Mouse (Mus musculus): ENCODE results near the gene Cfap70. TPM values are rescaled to one million over a fixed set of nuclear protein-coding genes. Genes with fewer than 3 reads are reported as not detected.

The Cfap70 gene
- not detected in 2 replicates for polyA plus RNA-seq (2012)

GRCm38 (mm10) chr14:20451765-20452331, at the start of gene Cfap70:
TSS of gene Cfap70 (minus strand) at chr14:20452226.

GRCm38 (mm10) chr14:20496603-20497002, 44.6 kb upstream of the Cfap70 start, which contains the start of gene Mss51:
TSS of gene Mss51 (minus strand) at chr14:20496901.

DNA sequence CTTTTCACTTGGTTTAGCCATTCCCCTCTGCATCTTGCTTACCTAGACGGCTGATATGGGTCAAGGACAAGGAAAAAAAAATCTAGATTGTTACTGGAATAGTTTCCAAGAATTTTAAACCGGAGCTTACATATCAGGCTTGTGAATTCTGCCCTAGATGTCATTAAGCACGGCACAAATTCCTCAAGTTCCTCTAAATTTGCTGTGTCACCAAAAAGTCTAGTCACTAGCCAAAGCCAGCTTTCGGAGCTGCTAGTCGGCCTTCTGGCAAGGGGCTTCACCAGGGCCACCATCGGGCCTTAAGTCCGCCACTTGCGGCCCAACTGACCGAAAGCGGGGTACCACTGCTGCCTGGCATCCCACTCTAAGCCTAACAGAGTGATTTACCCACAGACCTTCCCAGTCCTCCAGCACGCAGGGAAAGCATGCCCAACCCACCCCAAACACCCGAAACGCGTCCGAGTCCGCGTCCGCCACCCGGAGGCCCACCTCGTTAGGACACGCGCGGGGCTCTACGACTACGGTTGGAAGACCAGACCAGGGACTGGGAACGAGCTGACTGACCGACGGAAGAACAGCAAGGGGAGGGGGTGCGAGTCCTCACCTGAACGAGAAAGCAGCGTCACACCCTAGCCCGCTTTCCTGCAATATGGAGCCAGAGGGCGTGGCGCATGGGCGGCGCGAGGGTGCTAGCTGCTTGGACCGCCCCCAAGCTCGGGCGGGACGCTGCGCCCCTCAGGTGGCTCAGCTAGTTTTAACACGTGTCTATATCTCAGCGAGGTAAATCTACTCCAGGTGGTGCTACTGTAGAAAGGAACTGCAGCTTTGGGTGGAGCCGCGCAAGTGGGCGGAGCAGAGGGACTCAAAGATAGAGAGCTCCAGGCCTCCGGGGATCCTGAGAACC, 27.5 kb upstream of the Cfap70 start, which contains the start of gene Anxa7:
Gene Anxa7 (minus strand): TSS at position 843 of the 904 bp plus-strand sequence.

GRCm38 (mm10) chr14:20393205-20393913, 58.7 kb downstream of the Cfap70 start, which contains the start of gene Mrps16:
TSS of gene Mrps16 (minus strand) at chr14:20393634.

GRCm38 (mm10) chr14:20388441-20389129, 63.4 kb downstream of the Cfap70 start, which contains the start of gene Dnajc9:
TSS of gene Dnajc9 (minus strand) at chr14:20388910.

DNA sequence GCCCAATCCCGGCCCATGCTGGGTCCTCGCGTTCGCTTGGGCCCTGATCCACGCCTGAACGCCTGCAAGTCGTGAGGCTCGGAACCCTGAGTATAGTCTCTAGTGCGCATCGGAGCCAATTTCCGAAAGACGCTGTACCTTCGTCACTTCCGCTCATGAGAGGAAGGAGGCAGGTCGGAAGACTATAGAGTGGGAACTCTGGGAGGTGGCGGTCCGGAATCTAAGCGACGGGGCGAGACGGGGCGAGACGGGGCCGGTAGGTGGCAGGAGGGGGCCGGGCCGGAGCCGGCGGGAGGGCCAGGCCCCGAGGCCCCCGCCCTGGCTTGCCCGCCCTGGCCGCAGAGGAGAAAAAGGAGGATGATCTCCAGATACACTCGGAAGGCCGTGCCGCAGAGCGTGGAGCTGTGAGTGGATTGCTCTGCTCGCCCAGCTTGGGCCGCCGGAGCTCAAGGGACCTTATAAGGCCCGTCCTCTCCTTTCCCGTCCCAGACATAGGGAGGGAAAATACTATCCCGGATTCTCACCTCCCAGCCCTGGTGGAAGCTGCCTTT, 104.0 kb downstream of the Cfap70 start, which contains the start of the genes Ecd and Fam149b:
Gene Ecd (minus strand): TSS at position 131 of the 551 bp plus-strand sequence.
Gene Fam149b (plus strand): TSS at position 172 of the 551 bp plus-strand sequence.

Other genes starting within 250 kb of the Cfap70 start
- gene Kcnk16, start 183.0 kb downstream of the Cfap70 start, polyA plus RNA-seq (2012), result not detected in 2 replicates
- gene Nudt13, start 157.5 kb downstream of the Cfap70 start, polyA plus RNA-seq (2012), result 0.95 and 1.4 TPM in 2 replicates
- gene Ecd, start 104.1 kb downstream of the Cfap70 start, polyA plus RNA-seq (2012), result 63.7 and 65.1 TPM in 2 replicates
- 20.3 and 22.3 TPM in 2 replicates for gene Fam149b, start 104.1 kb downstream of the Cfap70 start, polyA plus RNA-seq (2012)
- 152 and 153 TPM in 2 replicates for gene Dnajc9, start 63.3 kb downstream of the Cfap70 start, polyA plus RNA-seq (2012)
- 16.7 and 19.3 TPM in 2 replicates for gene Mrps16, start 58.6 kb downstream of the Cfap70 start, polyA plus RNA-seq (2012)
- 28.3 and 32.6 TPM in 2 replicates for gene Anxa7, start 27.9 kb upstream of the Cfap70 start, polyA plus RNA-seq (2012)
- gene Mss51, start 44.7 kb upstream of the Cfap70 start, polyA plus RNA-seq (2012), result 0.05 and 0.18 TPM in 2 replicates
- gene Ppp3cb, start 94.3 kb upstream of the Cfap70 start, polyA plus RNA-seq (2012), result 5.2 and 5.5 TPM in 2 replicates
- gene Usp54, start 188.8 kb upstream of the Cfap70 start, polyA plus RNA-seq (2012), result 2.2 and 2.7 TPM in 2 replicates
- gene Myoz1, start 204.3 kb upstream of the Cfap70 start, polyA plus RNA-seq (2012), result 0.12 TPM in 1 of 2 replicates, not detected in the other
- 0.44 and 0.68 TPM in 2 replicates for gene Synpo2l, start 216.1 kb upstream of the Cfap70 start, polyA plus RNA-seq (2012)
- gene Sec24c, start 222.1 kb upstream of the Cfap70 start, polyA plus RNA-seq (2012), result 199 and 207 TPM in 2 replicates
- 9.1 and 10.2 TPM in 2 replicates for gene Fut11, start 242.7 kb upstream of the Cfap70 start, polyA plus RNA-seq (2012)

All from megakaryocyte-erythroid progenitor cell, adult 5 weeks (primary cell).